Mouse (Mus musculus) CH12.LX (cell line): Measurements from ENCODE around the gene 1700022I11Rik. TPM values are rescaled to one million over a fixed set of nuclear protein-coding genes. Genes with fewer than 3 reads are reported as not detected.

Experiments
- DNase-seq: peaks from one replicate; pipeline ENCODE4 v3.0.0-alpha.2; 2013; ENCODE audit errors: extremely low read depth
- H3K27ac ChIP-seq: 2 replicates; pipeline ENCODE4 v1.5.1; 2012; ENCODE audit warnings: low read depth, mild to moderate bottlenecking, control low read depth, moderate library complexity; ENCODE audit not compliant: insufficient read depth
- H3K27me3 ChIP-seq: replicated peaks from 2 replicates; pipeline ENCODE3; 2012; ENCODE audit warnings: inconsistent platforms
- H3K36me3 ChIP-seq, 2 experiments: replicated peaks in 1 of 2; 2 replicates each; pipeline versions ENCODE3 to v1.6.1; 2012; ENCODE audit warnings: inconsistent platforms in 1 of 2, low read length in 1 of 2, mild to moderate bottlenecking in 1 of 2, mixed read lengths in 1 of 2, moderate library complexity in 1 of 2; ENCODE audit not compliant: control insufficient read depth in 1 of 2, insufficient read depth in 1 of 2
- H3K4me1 ChIP-seq, 2 experiments: 2 replicates each; pipeline ENCODE4 v1.6.1; 2012; ENCODE audit warnings: inconsistent platforms in 1 of 2, moderate library complexity in 1 of 2; ENCODE audit not compliant: insufficient read depth in 2 of 2, control insufficient read depth in 1 of 2
- H3K4me2 ChIP-seq: 2 replicates; pipeline ENCODE4 v1.6.1; 2012; ENCODE audit warnings: low read depth, mild to moderate bottlenecking, control low read depth; ENCODE audit not compliant: poor library complexity, insufficient read depth, severe bottlenecking
- H3K4me3 ChIP-seq, 3 experiments: fragments of 150-350 bp in 1 of 3; sonication (generic) in 1 of 3; replicated peaks in 1 of 3; 2 replicates each; pipeline versions ENCODE3 to v1.5.1; 2011 to 2012; ENCODE audit warnings: low read depth in 2 of 3, low read length in 2 of 3, mild to moderate bottlenecking in 2 of 3, moderate library complexity in 2 of 3, control low read depth in 1 of 3, improper control_type of control experiment in 1 of 3, inconsistent platforms in 1 of 3, mixed read lengths in 1 of 3; ENCODE audit not compliant: poor library complexity in 1 of 3
- H3K79me2 ChIP-seq: replicated peaks from 2 replicates; pipeline ENCODE4 v1.6.1; 2012; ENCODE audit warnings: mild to moderate bottlenecking, moderate library complexity; ENCODE audit not compliant: control insufficient read depth, poor library complexity, insufficient read depth, severe bottlenecking; ENCODE audit errors: extremely low read depth
- H3K9ac ChIP-seq: 2 replicates; pipeline ENCODE4 v1.6.1; 2012; ENCODE audit warnings: low read depth, mild to moderate bottlenecking, control low read depth, moderate library complexity; ENCODE audit not compliant: insufficient read depth
- H3K9me3 ChIP-seq: replicated peaks from 2 replicates; pipeline ENCODE3; 2012; ENCODE audit warnings: low read length, inconsistent platforms, mixed read lengths
- CTCF ChIP-seq, 2 experiments: IDR thresholded peaks in 1 of 2; conservative IDR thresholded peaks in 1 of 2; 2 replicates each; pipeline ENCODE4 v1.5.1; 2011 to 2012; ENCODE audit warnings: low read depth in 2 of 2, low read length in 2 of 2, improper control_type of control experiment in 1 of 2, inconsistent platforms in 1 of 2, mild to moderate bottlenecking in 1 of 2, moderate library complexity in 1 of 2
- ELF1 ChIP-seq: IDR thresholded peaks from 2 replicates; pipeline ENCODE4 v1.6.1; 2014; ENCODE audit warnings: low read depth, mild to moderate bottlenecking, inconsistent platforms, low read length, improper control_type of control experiment
- EP300 ChIP-seq: IDR thresholded peaks from 2 replicates; pipeline ENCODE4 v1.6.1; 2011; ENCODE audit warnings: low read length, improper control_type of control experiment
- ETS1 ChIP-seq: conservative IDR thresholded peaks from 2 replicates; pipeline ENCODE4 v1.6.1; 2012; ENCODE audit warnings: low read depth, mild to moderate bottlenecking, inconsistent platforms, low read length, improper control_type of control experiment, moderate library complexity
- GABPA ChIP-seq: IDR thresholded peaks from 2 replicates; pipeline ENCODE4 v1.6.1; 2012; ENCODE audit warnings: low read depth, low read length, improper control_type of control experiment, inconsistent platforms; ENCODE audit not compliant: insufficient replicate concordance
- HCFC1 ChIP-seq: IDR thresholded peaks from 2 replicates; pipeline ENCODE4 v1.6.1; 2012; ENCODE audit warnings: low read depth, mild to moderate bottlenecking, inconsistent platforms, low read length, improper control_type of control experiment
- IRF4 ChIP-seq: IDR thresholded peaks from 2 replicates; pipeline ENCODE4 v1.6.1; 2014; ENCODE audit warnings: low read depth, mild to moderate bottlenecking, inconsistent platforms, low read length, improper control_type of control experiment
- KAT2A ChIP-seq: IDR thresholded peaks from 2 replicates; pipeline ENCODE4 v1.6.1; 2012; ENCODE audit warnings: low read length, improper control_type of control experiment, inconsistent platforms; ENCODE audit not compliant: insufficient replicate concordance
- MAFK ChIP-seq: IDR thresholded peaks from 2 replicates; pipeline ENCODE4 v1.6.1; 2011; ENCODE audit warnings: low read length, improper control_type of control experiment; ENCODE audit not compliant: insufficient replicate concordance
- MAZ ChIP-seq: IDR thresholded peaks from 2 replicates; pipeline ENCODE4 v1.6.1; 2012; ENCODE audit warnings: low read depth, mild to moderate bottlenecking, inconsistent platforms, low read length, improper control_type of control experiment, moderate library complexity
- MEF2A ChIP-seq: IDR thresholded peaks from 2 replicates; pipeline ENCODE4 v1.6.1; 2014; ENCODE audit warnings: low read depth, mild to moderate bottlenecking, inconsistent platforms, low read length, improper control_type of control experiment, borderline replicate concordance
- MXI1 ChIP-seq: IDR thresholded peaks from 2 replicates; pipeline ENCODE4 v1.6.1; 2011; ENCODE audit warnings: mild to moderate bottlenecking, low read depth, low read length, improper control_type of control experiment
- MYC ChIP-seq: IDR thresholded peaks from 2 replicates; pipeline ENCODE4 v1.6.1; 2011; ENCODE audit warnings: low read depth, mild to moderate bottlenecking, improper control_type of control experiment, low read length
- NELFE ChIP-seq: IDR thresholded peaks from 2 replicates; pipeline ENCODE4 v1.6.1; 2011; ENCODE audit warnings: low read depth, low read length, improper control_type of control experiment
- POLR2A ChIP-seq: IDR thresholded peaks from 2 replicates; pipeline ENCODE4 v1.6.1; 2011; ENCODE audit warnings: low read depth, mild to moderate bottlenecking, improper control_type of control experiment, low read length
- POLR2AphosphoS2 ChIP-seq: IDR thresholded peaks from 2 replicates; pipeline ENCODE4 v1.6.1; 2011; ENCODE audit warnings: low read depth, low read length, improper control_type of control experiment
- SIN3A ChIP-seq: IDR thresholded peaks from 2 replicates; pipeline ENCODE4 v1.6.1; 2012; ENCODE audit warnings: low read length, improper control_type of control experiment, inconsistent platforms
- SMC3 ChIP-seq: IDR thresholded peaks from 2 replicates; pipeline ENCODE4 v1.6.1; 2011; ENCODE audit warnings: low read depth, low read length, improper control_type of control experiment
- TBP ChIP-seq: conservative IDR thresholded peaks from 2 replicates; pipeline ENCODE4 v1.6.1; 2011; ENCODE audit warnings: low read depth, low read length, improper control_type of control experiment
- TCF12 ChIP-seq: IDR thresholded peaks from 2 replicates; pipeline ENCODE4 v1.6.1; 2014; ENCODE audit warnings: low read depth, mild to moderate bottlenecking, inconsistent platforms, low read length, improper control_type of control experiment
- UBTF ChIP-seq: IDR thresholded peaks from 2 replicates; pipeline ENCODE4 v1.6.1; 2012; ENCODE audit warnings: low read depth, mild to moderate bottlenecking, inconsistent platforms, low read length, improper control_type of control experiment, moderate library complexity
- ZC3H11A ChIP-seq: IDR thresholded peaks from 2 replicates; pipeline ENCODE4 v1.6.1; 2012; ENCODE audit warnings: low read depth, mild to moderate bottlenecking, inconsistent platforms, low read length, improper control_type of control experiment
- ZKSCAN1 ChIP-seq: IDR thresholded peaks from 2 replicates; pipeline ENCODE4 v1.6.1; 2012; ENCODE audit warnings: low read depth, inconsistent platforms, low read length, improper control_type of control experiment, borderline replicate concordance
- ZMIZ1 ChIP-seq: IDR thresholded peaks from 2 replicates; pipeline ENCODE4 v1.6.1; 2012; ENCODE audit warnings: low read depth, mild to moderate bottlenecking, inconsistent platforms, low read length, improper control_type of control experiment
- ZNF384 ChIP-seq: IDR thresholded peaks from 2 replicates; pipeline ENCODE4 v1.6.1; 2012; ENCODE audit warnings: low read depth, low read length, improper control_type of control experiment, inconsistent platforms
- dilution Hi-C: fragments of 300-500 bp; cut with MboI; formaldehyde crosslinking; loops from 2 replicates; pipeline ENCODE4 v1.14.3; 2020; ENCODE audit warnings: low sequenced_read_pairs; ENCODE audit not compliant: extremely low pct_unique_long_range_greater_than_20kb, extremely low pct_ligation_motif_present
- in situ Hi-C: fragments of 300-500 bp; cut with MboI; formaldehyde crosslinking; loops from 3 replicates; pipeline ENCODE4 v1.14.3; 2019; ENCODE audit warnings: low sequenced_read_pairs, low pct_ligation_motif_present, low pct_unique_long_range_greater_than_20kb, mixed read lengths
- polyA plus RNA-seq: library from polyadenylated mRNA; unstranded; fragments of >175 nt; gene quantifications from 2 replicates; pipeline ENCODE4 v1.2.1, GENCODE M21; 2012; ENCODE audit warnings: low read depth; ENCODE audit not compliant: insufficient read length
- total RNA-seq, 2 experiments: library from RNA; depleted of rRNA; stranded (reverse); fragments of 300-350 nt in 1 of 2; fragments of >200 nt in 1 of 2; gene quantifications; 2 replicates each; pipeline ENCODE4 v1.2.3; 2012 to 2014

1700022I11Rik gene
- total and polyA plus RNA-seq, 3 experiments: 0.24 to 0.55 TPM; not detected in 1

DNA sequence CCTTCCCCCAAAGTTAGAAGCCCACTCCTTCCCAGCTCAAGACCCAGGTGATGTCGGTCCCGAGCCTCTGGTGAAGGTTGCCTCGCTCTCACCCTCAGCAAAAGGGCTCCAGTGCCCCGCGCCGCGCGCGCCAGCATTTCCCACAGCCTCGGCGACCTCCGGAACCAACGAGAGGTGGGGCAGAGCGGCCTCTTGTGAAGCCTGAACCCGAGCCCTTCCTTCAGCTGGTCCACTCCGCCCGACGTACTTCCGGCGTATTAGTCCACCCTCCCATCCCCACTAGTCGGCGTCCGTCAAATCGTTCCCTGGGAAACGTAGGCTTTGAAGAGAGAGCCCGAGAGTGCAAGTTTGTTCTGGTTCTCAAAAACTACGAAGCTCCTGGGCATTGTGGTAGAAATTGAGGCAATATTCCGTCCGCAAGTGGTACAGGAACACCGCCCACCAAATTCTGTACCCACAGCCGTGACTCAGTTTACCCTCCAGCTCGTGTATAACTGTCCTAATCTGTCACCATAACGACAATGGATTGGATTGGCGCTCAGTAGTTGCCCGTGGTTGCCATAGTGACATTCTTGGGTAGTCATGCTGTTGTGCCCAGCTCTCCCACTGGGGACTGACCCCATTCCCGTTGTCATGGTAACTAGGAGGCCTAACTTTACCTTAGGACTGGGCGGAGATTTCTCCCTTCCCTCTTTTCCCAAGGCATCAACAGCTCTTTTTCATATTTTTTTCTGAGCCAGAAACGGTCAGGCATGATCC, 62.0 kb downstream of the 1700022I11Rik start, which contains the start of gene Stoml2:
Gene Stoml2 (minus strand): TSS at position 474 of the 759 bp plus-strand sequence.
- Histone ChIP-seq H3K27ac (peak within 1 kb of the TSS; percentile 7; the same call in 1 of the 2 replicates), H3K9ac (peak within 1 kb of the TSS; percentile 95), H3K4me2 (peak within 1 kb of the TSS; percentile 58), H3K27me3 (no peaks in the 10 kb centered on the region), H3K36me3 (peaks cover 26 to 75% of the 10 kb centered on the region in 2 experiments), H3K4me1 (peaks cover 5 to 25% of the 10 kb centered on the region in 2 experiments; a peak in 3 of 4 replicates), H3K79me2 (peaks cover 11% of the 10 kb centered on the region), H3K4me3 (peak within 1 kb of the TSS; percentile 72 to 92 (median 84)), H3K9me3 (no peaks in the 10 kb centered on the region)
- DNase-seq: peak; percentile 94
- dilution Hi-C loops: no loop called here
- TF ChIP-seq MEF2A: peak; percentile 64; the same call in 1 of the 2 replicates
- TF ChIP-seq MXI1: peak; percentile 64
- TF ChIP-seq POLR2A: peak; percentile 88
- peak; percentile 69; the same call in 1 of the 2 replicates for TF ChIP-seq MAZ
- no peak for TF ChIP-seq MAFK
- TF ChIP-seq ZMIZ1: no peak
- peak; percentile 87 for TF ChIP-seq TBP
- peak; percentile 59; the same call in 1 of the 2 replicates for TF ChIP-seq IRF4
- TF ChIP-seq SIN3A: peak; percentile 93
- no peak for TF ChIP-seq SMC3
- no peak for TF ChIP-seq ZKSCAN1
- peak; percentile 15 for TF ChIP-seq ETS1
- peak; percentile 94 for TF ChIP-seq HCFC1
- TF ChIP-seq UBTF: no peak
- peak; percentile 78 for TF ChIP-seq ELF1
- TF ChIP-seq NELFE: peak; percentile 76
- peak; percentile 75; the same call in 1 of the 2 replicates for TF ChIP-seq GABPA
- no peak for TF ChIP-seq POLR2AphosphoS2
- TF ChIP-seq KAT2A: peak; percentile 93; the same call in 1 of the 2 replicates
- TF ChIP-seq ZNF384: no peak
- no peak for TF ChIP-seq ZC3H11A
- peak; percentile 83 for TF ChIP-seq TCF12
- TF ChIP-seq MYC: peak; percentile 35; the same call in 1 of the 2 replicates
- TF ChIP-seq EP300: no peak
- TF ChIP-seq CTCF (conservative IDR thresholded peaks at IDR 0.05 in 1 of 2, IDR thresholded peaks at IDR 0.05 in 1 of 2; ENCODE audit: low read depth in 2 of 2, low read length in 2 of 2): peak in 1 of 2 experiments; percentile 45; a peak in 2 of 4 replicates
- in situ Hi-C loops: no loop called here
